Mouse (Mus musculus) liver, postnatal 0 days (tissue): ENCODE results near the gene Gm2a.

Source experiments
- CTCF ChIP-seq: sonication (generic); IDR thresholded peaks from 2 replicates; pipeline ENCODE4 v1.5.1; 2016; ENCODE audit warnings: antibody characterized with exemption, low read depth
- EP300 ChIP-seq: IDR thresholded peaks from 2 replicates; pipeline ENCODE4 v1.6.1; 2016; ENCODE audit warnings: antibody characterized with exemption, low read depth, mild to moderate bottlenecking

GRCm38 (mm10) chr11:55096731-55097462, 1.0 kb upstream of the Gm2a start:
- TF ChIP-seq CTCF (no peak), EP300 (no peak)
